ENCODE assay signal across 16 mouse cellular contexts in the genomic region with DNA sequence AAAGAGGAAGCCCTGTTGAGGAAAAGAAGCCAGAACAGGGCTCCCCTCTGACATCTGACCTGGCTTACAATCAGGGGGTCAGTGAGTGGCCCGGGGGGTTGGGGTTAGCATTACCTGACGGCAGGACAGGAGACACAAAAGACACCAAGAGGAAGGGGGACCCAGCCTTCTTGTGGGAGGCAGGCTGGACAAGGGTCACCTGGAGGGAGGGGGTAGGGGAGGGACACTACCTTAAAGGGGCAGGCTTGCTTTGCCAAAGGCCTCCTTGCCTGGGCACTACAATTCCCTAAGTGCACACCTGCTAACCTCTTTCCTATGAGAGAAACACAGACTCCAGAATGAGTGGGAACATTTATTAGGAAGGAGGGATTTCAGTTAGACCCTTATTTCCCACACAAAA. TPM values are rescaled to one million over a fixed set of nuclear protein-coding genes. Genes with fewer than 3 reads are reported as not detected.
DNase-seq lines count a peak whose midpoint lies in the region; ATAC-seq and TF ChIP-seq lines count a peak whose summit lies in the region.
"Had no signal": no experiment of that assay in that cellular context is flagged by ENCODE, and none has a peak within 500 bp of the region (broad histone marks: within the 10 kb centered on the region; RNA-seq: fewer than 3 reads in every experiment).

A gene (minus strand): TSS at position 174 of the 400 bp plus-strand sequence.

- no peaks in the 10 kb centered on the region for H3K9me3 ChIP-seq in hindbrain, embryonic 10.5 days
- H3K9me3 ChIP-seq in hindbrain, embryonic 11.5 days (ENCODE audit: control insufficient read depth, low read length), result no peaks in the 10 kb centered on the region
- no peaks in the 10 kb centered on the region for H3K9me3 ChIP-seq in embryonic facial prominence, embryonic 13.5 days
- H3K9me3 ChIP-seq in kidney, embryonic 15.5 days (replicated peaks), result no peaks in the 10 kb centered on the region
- no peaks in the 10 kb centered on the region for H3K9me3 ChIP-seq in liver, embryonic 14.5 days (ENCODE audit: control insufficient read depth, low read length)
- H3K9me3 ChIP-seq in forebrain, embryonic 10.5 days, result no peaks in the 10 kb centered on the region

- H3K36me3 ChIP-seq in hindbrain, embryonic 10.5 days, result peaks cover 66% of the 10 kb centered on the region
- H3K36me3 ChIP-seq in hindbrain, embryonic 11.5 days (ENCODE audit: control insufficient read depth, insufficient read depth, low read length), result 0 out of 2 replicates have a peak, but pooled peaks cover 3% of the 10 kb centered on the region
- H3K36me3 ChIP-seq in embryonic facial prominence, embryonic 13.5 days, result peaks cover 24% of the 10 kb centered on the region
- H3K36me3 ChIP-seq in kidney, embryonic 15.5 days, result peaks cover 19% of the 10 kb centered on the region
- no peaks in the 10 kb centered on the region; the same call in 1 of the 2 replicates for H3K36me3 ChIP-seq in liver, embryonic 14.5 days (replicated peaks; ENCODE audit: control insufficient read depth, insufficient read depth, low read depth)
- peaks cover 62% of the 10 kb centered on the region for H3K36me3 ChIP-seq in forebrain, embryonic 10.5 days (replicated peaks)

- no peak within 1 kb of the TSS for H3K9ac ChIP-seq in hindbrain, embryonic 11.5 days (ENCODE audit: low read depth, low read length)
- H3K9ac ChIP-seq in embryonic facial prominence, embryonic 13.5 days, result no peak within 1 kb of the TSS
- no peak within 1 kb of the TSS for H3K9ac ChIP-seq in kidney, embryonic 15.5 days
- H3K9ac ChIP-seq in liver, embryonic 14.5 days (replicated peaks), result no peak within 1 kb of the TSS

- H3K27me3 ChIP-seq in hindbrain, embryonic 10.5 days (ENCODE audit: insufficient read depth, poor library complexity, severe bottlenecking), result no peaks in the 10 kb centered on the region
- no peaks in the 10 kb centered on the region for H3K27me3 ChIP-seq in hindbrain, embryonic 11.5 days (ENCODE audit: control insufficient read depth, insufficient read depth, low read length)
- no peaks in the 10 kb centered on the region for H3K27me3 ChIP-seq in embryonic facial prominence, embryonic 13.5 days
- no peaks in the 10 kb centered on the region for H3K27me3 ChIP-seq in kidney, embryonic 15.5 days
- H3K27me3 ChIP-seq in liver, embryonic 14.5 days (ENCODE audit: control insufficient read depth, insufficient read depth, low read length), result no peaks in the 10 kb centered on the region
- no peaks in the 10 kb centered on the region for H3K27me3 ChIP-seq in forebrain, embryonic 10.5 days (ENCODE audit: poor library complexity, severe bottlenecking)

- WGBS in hindbrain, embryonic 10.5 days, result 13% methylated on average over 2 of the region's 2 CpGs
- WGBS in hindbrain, embryonic 11.5 days, result 17% methylated on average over 2 of the region's 2 CpGs
- WGBS in embryonic facial prominence, embryonic 13.5 days, result 21% methylated on average over 2 of the region's 2 CpGs
- 14% methylated on average over 2 of the region's 2 CpGs for WGBS in kidney, embryonic 15.5 days
- 53% methylated on average over 2 of the region's 2 CpGs for WGBS in liver, embryonic 14.5 days (ENCODE audit: insufficient replicate concordance)
- 12% methylated on average over 2 of the region's 2 CpGs for WGBS in forebrain, embryonic 10.5 days

- TF ChIP-seq CTCF in liver, embryonic 14.5 days (IDR thresholded peaks at IDR 0.05; ENCODE audit: low read depth), result no peak

- H3K4me3 ChIP-seq in hindbrain, embryonic 10.5 days, result 0 out of 2 replicates have a peak within 1 kb of the TSS, but pooled peaks have one; percentile 20
- no peak within 1 kb of the TSS for H3K4me3 ChIP-seq in hindbrain, embryonic 11.5 days (ENCODE audit: low read depth, low read length)
- H3K4me3 ChIP-seq in embryonic facial prominence, embryonic 13.5 days, result 0 out of 2 replicates have a peak within 1 kb of the TSS, but pooled peaks have one; percentile 2
- H3K4me3 ChIP-seq in kidney, embryonic 15.5 days (replicated peaks), result peak within 1 kb of the TSS; percentile 29
- peak within 1 kb of the TSS; percentile 43 to 46 for H3K4me3 ChIP-seq in liver, embryonic 14.5 days (ENCODE audit: insufficient read depth in 1 of 2, low read depth in 2 of 2, low read length in 2 of 2)
- no peak within 1 kb of the TSS; the same call in 1 of the 2 replicates for H3K4me3 ChIP-seq in forebrain, embryonic 10.5 days
- H3K4me3 ChIP-seq: myocyte had no signal

- peaks cover 36% of the 10 kb centered on the region for H3K4me1 ChIP-seq in hindbrain, embryonic 10.5 days (replicated peaks)
- H3K4me1 ChIP-seq in hindbrain, embryonic 11.5 days (replicated peaks; ENCODE audit: control insufficient read depth, insufficient read depth, low read length), result no peaks in the 10 kb centered on the region
- H3K4me1 ChIP-seq in embryonic facial prominence, embryonic 13.5 days, result 0 out of 2 replicates have a peak, but pooled peaks cover 11% of the 10 kb centered on the region
- peaks cover 29% of the 10 kb centered on the region for H3K4me1 ChIP-seq in kidney, embryonic 15.5 days
- H3K4me1 ChIP-seq in liver, embryonic 14.5 days (replicated peaks; ENCODE audit: control insufficient read depth in 2 of 2, insufficient read depth in 2 of 2, low read length in 1 of 2), result no peaks in the 10 kb centered on the region; a peak in 1 of 4 replicates
- H3K4me1 ChIP-seq in forebrain, embryonic 10.5 days, result peaks cover 31% of the 10 kb centered on the region

- no peak within 1 kb of the TSS for H3K4me2 ChIP-seq in hindbrain, embryonic 11.5 days (replicated peaks; ENCODE audit: low read depth, low read length)
- H3K4me2 ChIP-seq in embryonic facial prominence, embryonic 13.5 days, result no peak within 1 kb of the TSS
- peak within 1 kb of the TSS; percentile 48 for H3K4me2 ChIP-seq in kidney, embryonic 15.5 days
- H3K4me2 ChIP-seq in liver, embryonic 14.5 days (ENCODE audit: low read depth), result peak within 1 kb of the TSS; percentile 39

- ATAC-seq in hindbrain, embryonic 11.5 days (ENCODE audit: low FRiP score), result no peak
- ATAC-seq in embryonic facial prominence, embryonic 13.5 days (ENCODE audit: insufficient number of reproducible peaks, insufficient read depth, low FRiP score, low TSS enrichment, low read depth), result no peak
- no peak; the same call in 1 of the 2 replicates for ATAC-seq in kidney, embryonic 15.5 days (replicated peaks; ENCODE audit: low FRiP score)
- no peak for ATAC-seq in liver, embryonic 14.5 days (ENCODE audit: insufficient read depth)
- ATAC-seq: hindbrain, embryonic 16.5 days had no signal

- no peak within 1 kb of the TSS for H3K27ac ChIP-seq in hindbrain, embryonic 10.5 days
- H3K27ac ChIP-seq in hindbrain, embryonic 11.5 days (ENCODE audit: low read depth, low read length), result no peak within 1 kb of the TSS; the same call in 1 of the 2 replicates
- H3K27ac ChIP-seq in embryonic facial prominence, embryonic 13.5 days, result no peak within 1 kb of the TSS
- H3K27ac ChIP-seq in kidney, embryonic 15.5 days, result peak within 1 kb of the TSS; percentile 66
- H3K27ac ChIP-seq in liver, embryonic 14.5 days, result no peak within 1 kb of the TSS
- no peak within 1 kb of the TSS for H3K27ac ChIP-seq in forebrain, embryonic 10.5 days
- H3K27ac ChIP-seq: macrophage had no signal

- TF ChIP-seq EP300 in liver, embryonic 14.5 days (IDR thresholded peaks at IDR 0.05; ENCODE audit: low read depth), result no peak

- no peak for DNase-seq in hindbrain, embryonic 10.5 days (ENCODE audit: low spot score)
- DNase-seq in hindbrain, embryonic 11.5 days (ENCODE audit: low spot score), result no peak
- no peak for DNase-seq in liver, embryonic 14.5 days (ENCODE audit: low read depth in 3 of 3, low spot score in 3 of 3)
- no peak for DNase-seq in frontal cortex, postnatal 36 days (ENCODE audit: low spot score in 2 of 2)
- DNase-seq in forebrain, embryonic 10.5 days (ENCODE audit: extremely low spot score, low spot score), result no peak
- no peak for DNase-seq in cerebellum, postnatal 25 days
- DNase-seq: gastrocnemius, postnatal 14 days; layer of hippocampus, postnatal 36 days; thymus, postnatal 14 days had no signal

RNA-seq across cellular contexts. Expression of the gene that starts here (rescaled TPM):
- polyA plus RNA-seq in hindbrain, embryonic 10.5 days (2016; fragmentation: Nextera tagmentation; extraction: Ambion mirVana), result 0.55 TPM in 1 of 2 replicates, not detected in the other
- polyA plus RNA-seq in hindbrain, embryonic 11.5 days (2014; fragmentation: Nextera tagmentation; extraction: Ambion mirVana), result not detected in 2 replicates
- polyA plus RNA-seq in embryonic facial prominence, embryonic 13.5 days (2015; fragmentation: Nextera tagmentation; extraction: Ambion mirVana), result 0.20 and 0.92 TPM in 2 replicates
- 41.5 and 47.1 TPM in 2 replicates for polyA plus RNA-seq in kidney, embryonic 15.5 days (2015; fragmentation: Nextera tagmentation; extraction: Ambion mirVana)
- 33.0 and 40.8 TPM in 2 replicates for polyA plus RNA-seq in liver, embryonic 14.5 days (2012; rRNA removed)
- 37.6 and 40.7 TPM in 2 replicates for polyA plus RNA-seq in liver, embryonic 14.5 days (2014; fragmentation: Nextera tagmentation; extraction: Ambion mirVana)
- 0.30 TPM in 1 of 2 replicates, not detected in the other for polyA plus RNA-seq in forebrain, embryonic 10.5 days (2016; fragmentation: Nextera tagmentation; extraction: Ambion mirVana)
- polyA plus RNA-seq: forebrain, embryonic 11.5 days; heart, embryonic 14.5 days; macrophage; myocyte had no signal

Comparison
In these comparisons a context has a peak if more than half of its experiments do, and no peak if none do; other contexts are left out.
1. RNA of the gene that starts here (polyA plus RNA-seq): 41.5 to 47.1 TPM in kidney, embryonic 15.5 days and 33.0 to 40.8 TPM in liver, embryonic 14.5 days; 0.20 to 0.92 TPM in embryonic facial prominence, embryonic 13.5 days, 0.30 TPM in forebrain, embryonic 10.5 days, not detected in hindbrain, embryonic 11.5 days and 0.55 TPM in hindbrain, embryonic 10.5 days; every median in the first group is over 10 times any median in the second.
2. H3K4me3 ChIP-seq: peak in hindbrain, embryonic 10.5 days (single experiment), embryonic facial prominence, embryonic 13.5 days (single experiment), kidney, embryonic 15.5 days (single experiment) and liver, embryonic 14.5 days (2 of 2); none in hindbrain, embryonic 11.5 days (single experiment) and forebrain, embryonic 10.5 days (single experiment).
3. H3K4me2 ChIP-seq: peak in kidney, embryonic 15.5 days (single experiment) and liver, embryonic 14.5 days (single experiment); none in hindbrain, embryonic 11.5 days (single experiment) and embryonic facial prominence, embryonic 13.5 days (single experiment).